In genomic region chr5:130911551-130911950, GRCm38 (mm10) we compare ENCODE assay signal across 18 mouse cellular contexts.
"Had no signal": no experiment of that assay in that cellular context is flagged by ENCODE, and none has a peak within 500 bp of the region (broad histone marks: within the 10 kb centered on the region; RNA-seq: fewer than 3 reads in every experiment).

No protein-coding gene starts in this region.

- H3K4me3 ChIP-seq: midbrain, embryonic 10.5 days; midbrain, embryonic 12.5 days; myocyte; neural tube, embryonic 13.5 days; neural tube, embryonic 15.5 days had no signal

- DNase-seq: lung, adult 18-20 months; lung, embryonic 14.5 days; lung, postnatal 10 days; lung, postnatal 4 days; midbrain, embryonic 14.5 days; retina, postnatal 1 day; right cerebral cortex, postnatal 25 days; right cerebral cortex, postnatal 4 days; spleen, adult 18-20 months; thymus, adult 2 months; thymus, postnatal 14 days; thymus, postnatal 36 days had no signal

- ATAC-seq: midbrain, embryonic 16.5 days had no signal

- H3K27ac ChIP-seq: midbrain, embryonic 10.5 days; midbrain, embryonic 12.5 days; neural tube, embryonic 13.5 days; neural tube, embryonic 15.5 days had no signal
